Mouse (Mus musculus) ES-E14 (cell line): ENCODE data around the gene Ripply3. TPM values are rescaled to one million over a fixed set of nuclear protein-coding genes. Genes with fewer than 3 reads are reported as not detected.

Source experiments
- DNase-seq: peaks from one replicate; pipeline ENCODE4 v3.0.0-alpha.2; 2013; ENCODE audit warnings: low read depth, low spot score
- H3K27ac ChIP-seq: 2 replicates; pipeline ENCODE4 v1.5.1; 2012; ENCODE audit warnings: low read depth, mild to moderate bottlenecking, low read length, moderate library complexity, mixed read lengths; ENCODE audit not compliant: poor library complexity, insufficient read depth, severe bottlenecking
- H3K36me3 ChIP-seq: 2 replicates; pipeline ENCODE4 v1.6.1; 2012; ENCODE audit warnings: mild to moderate bottlenecking, low read length, moderate library complexity, mixed read lengths; ENCODE audit not compliant: control insufficient read depth, poor library complexity, insufficient read depth, severe bottlenecking
- H3K4me1 ChIP-seq, 2 experiments: fragments of 150-350 bp in 1 of 2; sonication (generic) in 1 of 2; 2 replicates each; pipeline ENCODE4 v1.6.1; 2012; ENCODE audit warnings: low read length in 2 of 2, mild to moderate bottlenecking in 1 of 2, mixed read lengths in 1 of 2; ENCODE audit not compliant: control insufficient read depth in 2 of 2, insufficient read depth in 2 of 2, poor library complexity in 1 of 2
- H3K4me3 ChIP-seq, 2 experiments: fragments of 150-350 bp in 1 of 2; sonication (generic) in 1 of 2; 2 replicates each; pipeline ENCODE4 v1.5.1; 2012; ENCODE audit warnings: low read length in 2 of 2, low read depth in 1 of 2, mild to moderate bottlenecking in 1 of 2, mixed read lengths in 1 of 2; ENCODE audit not compliant: insufficient read depth in 1 of 2, poor library complexity in 1 of 2, severe bottlenecking in 1 of 2
- H3K9ac ChIP-seq: 2 replicates; pipeline ENCODE4 v1.6.1; 2012; ENCODE audit warnings: low read depth, mild to moderate bottlenecking, low read length, mixed read lengths; ENCODE audit not compliant: poor library complexity, insufficient read depth, severe bottlenecking
- H3K9me3 ChIP-seq: fragments of 150-350 bp; sonication (generic); 2 replicates; pipeline ENCODE4 v1.6.1; 2012; ENCODE audit warnings: low read depth, mild to moderate bottlenecking, low read length; ENCODE audit not compliant: control insufficient read depth, insufficient read depth
- CHD2 ChIP-seq: IDR thresholded peaks from 2 replicates; pipeline ENCODE4 v1.6.1; 2014; ENCODE audit warnings: mild to moderate bottlenecking, low read depth, low read length, inconsistent platforms
- HCFC1 ChIP-seq: IDR thresholded peaks from 2 replicates; pipeline ENCODE4 v1.6.1; 2012; ENCODE audit warnings: low read length, inconsistent platforms, borderline replicate concordance; ENCODE audit not compliant: insufficient read depth
- MAFK ChIP-seq: IDR thresholded peaks from 2 replicates; pipeline ENCODE4 v1.6.1; 2014; ENCODE audit warnings: mild to moderate bottlenecking, low read depth, low read length, inconsistent platforms; ENCODE audit not compliant: insufficient read depth
- ZC3H11A ChIP-seq: IDR thresholded peaks from 2 replicates; pipeline ENCODE4 v1.6.1; 2012; ENCODE audit warnings: low read depth, mild to moderate bottlenecking, inconsistent platforms, low read length, borderline replicate concordance
- ZNF384 ChIP-seq: IDR thresholded peaks from 2 replicates; pipeline ENCODE4 v1.6.1; 2012; ENCODE audit warnings: low read depth, low read length, inconsistent platforms
- in situ Hi-C, 2 experiments: fragments of 600-800 bp; cut with MboI; formaldehyde crosslinking; loops; one replicate each; pipeline ENCODE4 v1.15.1; 2025; ENCODE audit warnings: low sequenced_read_pairs in 2 of 2, inconsistent platforms in 1 of 2; ENCODE audit not compliant: unreplicated experiment in 2 of 2
- total RNA-seq: library from RNA; depleted of rRNA; stranded (reverse); fragments of 300-350 nt; gene quantifications from 2 replicates; pipeline ENCODE4 v1.2.3, GENCODE M21; 2012

Ripply3 gene
- total RNA-seq, 1 experiment: 0.22 TPM

- Histone ChIP-seq H3K9me3 (no peaks in the 10 kb centered on the region), H3K36me3 (no peaks in the 10 kb centered on the region; the same call in 1 of the 2 replicates), H3K4me3 (peak overlapping the region; percentile 72 to 84), H3K9ac (peak overlapping the region; percentile 80), H3K27ac (no peak overlapping the region), H3K4me1 (peaks cover 0 to 2% of the 10 kb centered on the region in 2 experiments; a peak in 1 of 4 replicates)
- in situ Hi-C loops: no loop called here
- peak; percentile 77 for DNase-seq
- TF ChIP-seq ZC3H11A (no peak), ZNF384 (no peak), HCFC1 (no peak), CHD2 (no peak)
Observed at GRCm38 (mm10) chr16:94290073-94290999, 37.9 kb upstream of the Ripply3 start.

- H3K36me3 ChIP-seq: no peaks in the 10 kb centered on the region; the same call in 1 of the 2 replicates
- H3K27ac ChIP-seq: no peak overlapping the region
- no peaks in the 10 kb centered on the region for H3K9me3 ChIP-seq
- in situ Hi-C loops: no loop called here
- no peak for DNase-seq
- peaks cover 0 to 2% of the 10 kb centered on the region in 2 experiments; a peak in 1 of 4 replicates for H3K4me1 ChIP-seq
- H3K4me3 ChIP-seq: no peak overlapping the region
- TF ChIP-seq MAFK (no peak), CHD2 (no peak), ZC3H11A (no peak)
- H3K9ac ChIP-seq: no peak overlapping the region
Observed at GRCm38 (mm10) chr16:94291141-94291540, 37.1 kb upstream of the Ripply3 start.

- Histone ChIP-seq H3K36me3 (no peaks in the 10 kb centered on the region), H3K27ac (no peak overlapping the region), H3K9me3 (no peaks in the 10 kb centered on the region), H3K4me1 (peaks cover 5 to 9% of the 10 kb centered on the region in 2 experiments; a peak in 2 of 4 replicates), H3K4me3 (no peak overlapping the region), H3K9ac (no peak overlapping the region)
- in situ Hi-C loops: no loop called here
- no peak for DNase-seq
- TF ChIP-seq CHD2 (no peak), MAFK (no peak), HCFC1 (no peak), ZC3H11A (no peak), ZNF384 (no peak)
Observed at GRCm38 (mm10) chr16:94298081-94298480, 30.1 kb upstream of the Ripply3 start.

- Histone ChIP-seq H3K9ac (no peak overlapping the region), H3K36me3 (no peaks in the 10 kb centered on the region), H3K4me3 (no peak overlapping the region), H3K9me3 (no peaks in the 10 kb centered on the region), H3K27ac (no peak overlapping the region), H3K4me1 (peaks cover 6 to 10% of the 10 kb centered on the region in 2 experiments; a peak in 2 of 4 replicates)
- in situ Hi-C loops: no loop called here
- no peak for TF ChIP-seq CHD2
- no peak for TF ChIP-seq ZNF384
- no peak for TF ChIP-seq MAFK
- no peak for TF ChIP-seq HCFC1
- TF ChIP-seq ZC3H11A: no peak
- DNase-seq: no peak
Observed at GRCm38 (mm10) chr16:94299210-94299609, 29.0 kb upstream of the Ripply3 start.

GRCm38 (mm10) chr16:94301194-94301593, 27.0 kb upstream of the Ripply3 start:
- H3K27ac ChIP-seq: no peak overlapping the region
- no peak for TF ChIP-seq MAFK
- TF ChIP-seq ZNF384: no peak
- H3K9ac ChIP-seq: no peak overlapping the region
- H3K4me3 ChIP-seq: no peak overlapping the region
- peaks cover 6 to 10% of the 10 kb centered on the region in 2 experiments; a peak in 2 of 4 replicates for H3K4me1 ChIP-seq
- no peaks in the 10 kb centered on the region for H3K36me3 ChIP-seq
- in situ Hi-C loops: no loop called here
- DNase-seq: no peak
- H3K9me3 ChIP-seq: no peaks in the 10 kb centered on the region
